Mouse (Mus musculus) CH12.LX (cell line): ENCODE results near the gene Astn2.

Experiments used
- CHD2 ChIP-seq: IDR thresholded peaks from 2 replicates; pipeline ENCODE4 v1.6.1; 2011; ENCODE audit warnings: low read length, improper control_type of control experiment
- CTCF ChIP-seq, 2 experiments: IDR thresholded peaks in 1 of 2; conservative IDR thresholded peaks in 1 of 2; 2 replicates each; pipeline ENCODE4 v1.5.1; 2011 to 2012; ENCODE audit warnings: low read depth in 2 of 2, low read length in 2 of 2, improper control_type of control experiment in 1 of 2, inconsistent platforms in 1 of 2, mild to moderate bottlenecking in 1 of 2, moderate library complexity in 1 of 2
- E2F4 ChIP-seq: IDR thresholded peaks from 2 replicates; pipeline ENCODE4 v1.6.1; 2011; ENCODE audit warnings: low read depth, low read length, improper control_type of control experiment; ENCODE audit not compliant: insufficient replicate concordance
- EP300 ChIP-seq: IDR thresholded peaks from 2 replicates; pipeline ENCODE4 v1.6.1; 2011; ENCODE audit warnings: low read length, improper control_type of control experiment
- HCFC1 ChIP-seq: IDR thresholded peaks from 2 replicates; pipeline ENCODE4 v1.6.1; 2012; ENCODE audit warnings: low read depth, mild to moderate bottlenecking, inconsistent platforms, low read length, improper control_type of control experiment
- MAFK ChIP-seq: IDR thresholded peaks from 2 replicates; pipeline ENCODE4 v1.6.1; 2011; ENCODE audit warnings: low read length, improper control_type of control experiment; ENCODE audit not compliant: insufficient replicate concordance
- MAX ChIP-seq: IDR thresholded peaks from 2 replicates; pipeline ENCODE4 v1.6.1; 2011; ENCODE audit warnings: low read length, improper control_type of control experiment
- MEF2A ChIP-seq: IDR thresholded peaks from 2 replicates; pipeline ENCODE4 v1.6.1; 2014; ENCODE audit warnings: low read depth, mild to moderate bottlenecking, inconsistent platforms, low read length, improper control_type of control experiment, borderline replicate concordance
- POLR2A ChIP-seq: IDR thresholded peaks from 2 replicates; pipeline ENCODE4 v1.6.1; 2011; ENCODE audit warnings: low read depth, mild to moderate bottlenecking, improper control_type of control experiment, low read length
- POLR2AphosphoS2 ChIP-seq: IDR thresholded peaks from 2 replicates; pipeline ENCODE4 v1.6.1; 2011; ENCODE audit warnings: low read depth, low read length, improper control_type of control experiment
- TCF12 ChIP-seq: IDR thresholded peaks from 2 replicates; pipeline ENCODE4 v1.6.1; 2014; ENCODE audit warnings: low read depth, mild to moderate bottlenecking, inconsistent platforms, low read length, improper control_type of control experiment
- UBTF ChIP-seq: IDR thresholded peaks from 2 replicates; pipeline ENCODE4 v1.6.1; 2012; ENCODE audit warnings: low read depth, mild to moderate bottlenecking, inconsistent platforms, low read length, improper control_type of control experiment, moderate library complexity
- USF1 ChIP-seq: IDR thresholded peaks from 2 replicates; pipeline ENCODE4 v1.6.1; 2014; ENCODE audit warnings: low read depth, mild to moderate bottlenecking, inconsistent platforms, low read length, improper control_type of control experiment

DNA sequence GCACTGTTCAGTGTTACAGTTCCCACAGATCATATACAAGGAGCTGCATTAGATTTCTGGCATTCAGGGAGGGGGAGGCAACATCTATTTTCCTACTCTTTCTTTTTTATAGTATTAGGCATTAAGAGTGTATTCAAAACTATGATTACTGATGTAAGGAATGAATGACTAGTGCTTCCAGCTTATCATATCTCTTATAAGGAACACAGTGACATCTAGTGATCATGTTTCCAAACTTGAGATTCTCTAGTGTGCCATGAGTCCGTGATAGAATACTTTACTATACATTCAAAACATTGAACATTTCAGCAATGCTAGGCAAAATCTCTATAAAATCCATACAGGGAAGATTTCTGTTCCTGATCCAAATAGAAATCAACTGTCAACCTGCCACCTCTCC, 824.2 kb downstream of the Astn2 start:
- no peak for TF ChIP-seq CTCF (conservative IDR thresholded peaks at IDR 0.05 in 1 of 2, IDR thresholded peaks at IDR 0.05 in 1 of 2; ENCODE audit: low read depth in 2 of 2, low read length in 2 of 2)
- no peak for TF ChIP-seq POLR2A
- no peak for TF ChIP-seq MEF2A
- TF ChIP-seq POLR2AphosphoS2, result no peak
- no peak for TF ChIP-seq UBTF
- no peak for TF ChIP-seq TCF12
- TF ChIP-seq HCFC1, result no peak
- TF ChIP-seq MAFK, result no peak
- no peak for TF ChIP-seq EP300
- no peak for TF ChIP-seq MAX
- TF ChIP-seq CHD2, result no peak
- no peak for TF ChIP-seq E2F4
- TF ChIP-seq USF1, result no peak
